Mouse (Mus musculus) brain, adult 2 months (tissue): ENCODE results near the gene Cdk5rap2.

Experiments
- DNase-seq: peaks from one replicate; pipeline ENCODE4 v3.0.0; 2011; ENCODE audit warnings: low read depth, low spot score

The Cdk5rap2 gene

DNA sequence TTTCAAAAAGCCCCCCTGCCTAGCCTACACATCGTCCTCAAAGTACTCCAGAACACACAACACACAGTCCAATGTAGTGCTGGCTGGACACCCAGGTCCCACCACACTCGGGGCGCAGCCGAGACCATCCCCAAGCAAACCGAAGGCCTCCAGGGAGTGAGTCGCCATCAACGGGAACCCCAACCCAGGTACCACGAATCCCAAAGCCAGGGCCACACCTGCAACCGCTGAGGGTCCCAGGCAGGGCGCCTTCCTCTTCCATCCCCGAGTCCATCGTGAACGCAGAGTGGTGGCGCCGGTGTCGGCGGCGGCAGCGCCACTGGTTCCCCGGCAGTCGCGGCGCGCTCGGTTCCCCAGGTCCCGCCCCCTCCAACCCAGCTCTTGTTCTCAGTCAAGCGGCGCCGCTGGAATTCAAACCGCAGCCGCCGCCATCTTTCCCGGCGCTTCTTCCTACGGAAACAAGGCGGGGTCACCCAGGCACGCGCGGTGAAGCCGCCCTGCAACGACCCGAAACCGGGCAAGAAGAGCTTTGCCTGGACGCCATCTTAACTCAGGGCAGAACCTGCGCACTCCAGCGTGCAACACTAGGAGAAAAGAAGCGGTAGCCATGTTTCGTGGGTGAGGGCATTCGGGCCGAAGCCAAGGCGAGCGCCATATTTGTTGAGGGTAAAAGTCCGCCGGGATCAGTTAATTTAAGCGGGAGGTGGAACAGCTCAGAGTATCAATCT, at the start of gene Cdk5rap2:
Gene Cdk5rap2, minus strand, starts transcription at position 450 of the 728 bp plus-strand sequence.
- DNase-seq: peak; percentile 99

DNA sequence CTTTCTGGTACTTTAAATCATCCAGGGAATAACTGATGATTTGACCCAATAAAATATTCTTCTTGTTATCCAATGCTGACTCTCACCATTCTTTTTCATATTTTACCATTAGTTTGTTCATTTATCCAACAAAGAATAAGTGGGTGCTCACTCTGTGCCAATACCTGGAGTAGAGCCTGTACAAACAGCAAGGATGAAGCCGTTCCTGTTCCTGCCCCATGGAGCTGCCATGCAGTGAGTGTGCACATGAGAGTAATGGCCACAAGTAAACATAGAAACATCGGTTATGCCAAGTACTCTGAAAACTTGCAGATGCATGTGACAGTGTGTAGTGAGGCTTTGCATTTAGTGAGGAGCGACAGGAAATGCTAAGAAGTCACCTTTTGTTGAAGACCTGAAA, 41.9 kb upstream of the Cdk5rap2 start:
- no peak for DNase-seq

DNA sequence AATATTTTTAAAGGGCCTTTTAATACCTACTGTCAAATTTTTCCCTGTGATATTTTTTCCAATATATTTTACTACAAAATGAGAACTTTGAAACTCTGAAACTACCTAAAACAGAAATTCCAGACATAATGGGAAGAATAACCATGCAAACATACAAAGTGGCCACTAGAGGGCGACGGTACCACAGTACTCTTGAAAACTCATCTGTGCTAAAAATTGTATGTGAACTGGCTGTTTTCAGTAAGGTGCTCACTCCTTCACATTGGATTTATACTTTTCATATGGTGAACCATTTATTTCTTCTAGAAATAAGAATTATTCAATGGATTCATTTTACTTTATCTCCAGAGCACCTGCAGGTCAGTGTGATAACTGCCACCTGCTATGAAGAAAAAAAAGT, 41.5 kb upstream of the Cdk5rap2 start:
- DNase-seq: peak; percentile 84

DNA sequence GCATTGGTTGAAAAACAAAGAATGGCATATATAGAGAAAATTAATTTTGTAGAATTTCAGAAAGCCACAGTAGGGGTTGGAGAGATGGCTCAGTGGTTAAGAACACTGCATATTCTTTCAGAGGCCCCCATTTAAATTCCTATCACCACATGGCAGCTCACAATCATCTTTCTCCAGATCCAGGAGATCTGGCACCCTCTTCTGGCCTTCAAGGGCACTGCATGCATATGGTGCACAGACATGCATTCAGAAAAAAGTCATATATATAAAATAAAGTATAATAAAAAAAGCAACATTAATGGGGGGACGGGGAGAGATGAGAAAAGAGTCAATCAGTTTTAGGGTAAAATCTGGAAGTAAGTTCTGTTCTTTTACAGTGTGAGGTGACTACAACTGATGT, 39.4 kb upstream of the Cdk5rap2 start:
- no peak for DNase-seq

DNA sequence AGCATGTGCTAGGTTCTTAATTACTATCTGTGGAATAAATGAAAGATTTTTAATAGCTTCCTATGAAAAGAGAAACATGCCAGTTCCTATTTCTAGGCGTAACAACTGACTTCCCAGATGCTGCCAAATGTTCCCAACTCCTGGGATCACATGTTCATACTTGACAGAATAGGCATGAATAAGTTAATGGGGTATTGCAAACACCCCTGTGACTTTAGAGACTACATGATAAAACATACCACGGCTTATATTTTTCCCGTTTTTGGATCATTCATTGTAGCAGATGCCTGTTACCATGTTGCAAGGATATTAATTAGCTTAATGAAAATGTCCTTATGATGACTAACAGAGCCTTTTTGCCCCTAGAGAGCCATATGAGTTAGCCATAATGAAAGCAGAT, 36.5 kb upstream of the Cdk5rap2 start:
- DNase-seq: no peak

DNA sequence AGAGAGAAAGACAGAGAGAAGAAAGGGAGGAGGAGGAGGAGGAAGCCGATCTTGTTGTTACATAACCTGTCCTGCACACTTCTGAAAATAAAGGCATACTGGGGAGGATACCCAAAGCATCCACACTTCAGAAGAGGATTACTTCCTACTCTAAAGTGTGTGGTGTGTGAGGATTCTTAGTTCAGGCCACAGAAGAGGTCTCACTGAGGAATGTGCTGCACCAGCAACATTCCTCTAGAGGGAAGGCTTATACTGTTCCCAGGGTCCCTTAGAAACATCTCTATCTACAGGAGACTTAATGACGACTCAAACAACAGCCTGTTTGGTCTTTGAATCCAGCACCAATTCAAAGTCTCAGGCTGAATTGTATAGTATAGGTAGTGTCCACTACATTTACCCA, 10.0 kb upstream of the Cdk5rap2 start:
- DNase-seq: no peak

DNA sequence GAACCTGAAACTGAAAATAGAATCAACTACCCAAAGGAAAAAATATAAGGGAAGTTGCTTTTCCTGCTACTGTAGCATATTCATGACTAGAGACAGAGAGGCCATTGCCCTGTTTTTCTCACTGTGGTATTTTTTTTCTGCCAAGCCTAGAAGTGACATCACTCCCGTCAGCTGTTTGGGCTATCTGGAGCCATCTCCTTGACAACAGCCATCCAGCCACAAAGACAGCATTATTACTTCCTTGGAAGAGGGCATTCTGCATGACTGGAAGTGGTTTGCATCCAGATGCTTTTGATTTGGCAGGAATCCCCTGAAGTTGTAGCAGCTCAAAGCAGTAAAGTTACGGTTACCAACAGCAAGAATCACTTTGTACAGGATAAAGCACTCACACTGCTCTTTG, 1.9 kb upstream of the Cdk5rap2 start:
- DNase-seq: peak; percentile 92

DNA sequence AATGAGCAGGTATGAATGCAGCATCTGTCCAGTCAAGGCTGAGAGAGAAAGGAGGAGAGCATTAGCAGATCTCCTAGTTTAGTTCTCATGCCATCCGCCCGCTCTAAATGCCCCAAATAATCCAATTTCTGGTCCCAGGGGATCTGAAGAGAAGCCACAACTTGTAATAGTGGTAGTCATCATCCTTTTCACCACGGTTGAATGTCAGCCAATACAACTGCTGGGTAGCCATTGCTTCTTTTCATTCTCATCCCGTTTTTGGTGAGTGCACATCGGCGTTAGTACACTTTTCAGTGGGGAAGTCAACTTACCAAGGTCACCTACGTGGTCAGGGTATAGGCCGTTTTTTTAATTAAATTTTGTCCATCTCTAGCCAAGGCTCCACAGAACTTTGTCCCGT, 787 bp downstream of the Cdk5rap2 start:
- no peak for DNase-seq

DNA sequence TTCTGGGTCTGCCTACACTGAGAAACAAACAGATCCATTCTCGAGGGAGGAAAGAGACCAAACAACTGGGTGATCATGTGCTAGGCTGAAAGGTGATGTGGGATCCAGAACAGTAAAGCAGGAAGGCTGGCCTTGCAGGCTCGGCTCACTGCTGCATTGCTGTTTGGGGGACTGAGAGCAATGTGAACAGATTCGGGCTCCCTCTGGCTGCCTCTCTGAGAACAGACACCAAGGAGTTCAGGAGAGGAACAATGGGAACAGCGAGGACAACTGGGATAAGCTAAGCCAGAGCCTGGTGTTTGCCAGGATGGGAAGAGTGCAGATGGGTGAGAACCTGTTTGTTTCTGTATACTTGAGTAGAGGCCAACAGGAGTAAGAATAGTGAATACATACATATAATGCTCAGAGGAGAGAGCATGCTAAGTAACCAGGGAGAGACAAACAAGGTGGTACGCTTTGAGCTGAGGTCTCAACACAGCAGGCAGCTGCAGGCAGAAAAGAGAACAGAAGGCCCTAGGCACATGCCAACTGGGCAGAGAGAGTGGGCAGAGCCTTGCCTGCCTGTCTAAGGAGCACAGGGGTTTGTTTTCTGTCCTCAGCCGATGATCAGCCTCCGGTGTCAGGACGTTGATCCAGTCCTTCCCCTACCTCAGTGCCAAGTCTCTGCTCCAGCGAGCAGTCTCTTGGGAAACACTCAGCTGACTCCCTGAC, 8.0 kb downstream of the Cdk5rap2 start:
- peak; percentile 96 for DNase-seq

DNA sequence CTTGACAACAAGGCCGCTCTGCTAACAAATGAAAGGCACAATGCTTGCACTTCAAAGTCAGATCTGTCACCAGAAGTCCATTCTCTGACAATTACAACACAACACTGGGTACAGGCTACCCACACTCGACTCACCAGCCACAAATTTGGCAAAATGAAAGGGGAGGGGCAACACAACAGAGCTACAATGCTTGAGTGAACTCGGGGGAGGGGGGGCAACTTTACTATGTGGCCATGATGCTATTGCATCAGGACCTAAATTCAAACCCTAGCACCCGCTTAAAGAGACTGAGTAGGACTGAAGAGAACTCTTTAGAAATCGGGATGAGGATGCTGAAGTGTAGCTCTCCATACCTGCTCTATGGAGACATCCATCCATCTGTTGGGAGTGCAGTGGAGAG, 10.8 kb downstream of the Cdk5rap2 start:
- no peak for DNase-seq

DNA sequence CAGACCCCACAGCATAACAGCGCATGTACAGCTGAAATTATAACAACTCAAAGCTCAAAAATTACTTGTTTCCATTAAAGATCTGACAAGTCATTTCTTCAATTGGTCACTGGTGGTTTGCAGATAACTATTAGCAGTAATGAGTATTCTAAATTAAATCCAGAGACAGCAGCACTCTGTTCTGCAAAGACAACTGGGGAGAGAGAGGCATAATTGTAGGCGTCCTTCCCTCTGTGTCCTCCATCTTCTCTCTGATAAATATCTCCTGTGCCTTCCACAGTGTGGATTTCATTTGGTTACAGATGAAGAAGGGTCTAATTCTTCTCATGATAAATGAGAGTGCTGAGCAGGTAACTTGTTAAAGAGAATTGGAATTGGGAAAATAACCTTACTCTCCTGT, 11.2 kb downstream of the Cdk5rap2 start:
- no peak for DNase-seq

DNA sequence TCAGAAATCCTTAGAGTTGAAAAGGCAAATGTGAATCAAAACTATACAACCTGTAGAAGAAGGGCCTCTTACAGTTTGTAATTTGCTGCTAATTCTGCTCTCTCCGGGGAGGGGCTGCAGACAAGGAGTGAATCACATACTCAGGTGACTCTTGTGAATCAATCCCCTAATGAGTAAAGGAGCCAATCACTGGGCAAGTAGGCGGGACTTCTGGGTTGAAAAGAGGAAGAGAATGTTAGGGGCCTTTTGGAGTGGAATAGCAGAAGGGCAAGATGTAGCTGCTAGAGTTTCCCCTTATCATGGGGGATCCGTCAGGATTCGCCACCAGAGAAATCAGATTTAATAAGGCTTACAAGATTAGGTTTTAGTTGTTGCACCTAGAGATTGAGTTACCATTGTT, 12.2 kb downstream of the Cdk5rap2 start:
- DNase-seq: no peak

DNA sequence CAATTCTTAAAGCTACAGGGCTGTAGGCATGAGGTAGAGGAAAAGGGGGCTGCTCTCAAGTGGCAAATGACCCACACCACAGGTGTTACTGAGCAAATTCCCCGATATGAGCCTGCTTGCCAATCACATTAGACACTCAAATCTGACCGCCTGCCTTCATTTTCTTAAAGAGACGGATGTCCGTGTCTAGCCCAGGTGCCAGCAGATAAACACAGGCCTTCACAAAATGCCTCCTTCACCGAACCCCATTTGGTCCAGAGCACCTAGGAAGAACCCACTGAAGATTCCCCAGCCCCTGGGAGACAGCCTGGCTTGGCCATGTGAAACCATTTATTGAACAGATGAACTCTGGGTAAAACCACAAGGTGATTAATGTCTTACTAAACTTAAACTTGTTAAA, 13.5 kb downstream of the Cdk5rap2 start:
- DNase-seq: no peak

DNA sequence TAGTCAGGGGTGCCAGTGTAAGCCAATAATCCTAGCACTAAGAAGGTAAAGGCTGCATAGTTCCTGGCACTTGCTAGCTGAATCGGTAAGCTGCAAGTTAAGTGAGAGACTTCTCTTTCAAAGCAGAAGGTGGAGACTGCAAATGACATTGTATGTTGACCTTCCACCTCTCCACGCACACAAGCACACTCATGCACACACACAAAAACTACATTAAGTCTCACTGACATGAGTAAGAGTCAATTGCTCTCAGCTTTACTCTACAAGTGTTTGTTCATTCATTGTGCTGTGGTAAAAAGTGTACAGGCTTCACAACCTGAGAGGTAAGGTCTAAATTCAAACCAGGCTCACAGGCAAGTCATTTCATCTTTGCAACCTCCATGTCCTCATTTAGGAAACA, 15.5 kb downstream of the Cdk5rap2 start:
- DNase-seq: no peak

DNA sequence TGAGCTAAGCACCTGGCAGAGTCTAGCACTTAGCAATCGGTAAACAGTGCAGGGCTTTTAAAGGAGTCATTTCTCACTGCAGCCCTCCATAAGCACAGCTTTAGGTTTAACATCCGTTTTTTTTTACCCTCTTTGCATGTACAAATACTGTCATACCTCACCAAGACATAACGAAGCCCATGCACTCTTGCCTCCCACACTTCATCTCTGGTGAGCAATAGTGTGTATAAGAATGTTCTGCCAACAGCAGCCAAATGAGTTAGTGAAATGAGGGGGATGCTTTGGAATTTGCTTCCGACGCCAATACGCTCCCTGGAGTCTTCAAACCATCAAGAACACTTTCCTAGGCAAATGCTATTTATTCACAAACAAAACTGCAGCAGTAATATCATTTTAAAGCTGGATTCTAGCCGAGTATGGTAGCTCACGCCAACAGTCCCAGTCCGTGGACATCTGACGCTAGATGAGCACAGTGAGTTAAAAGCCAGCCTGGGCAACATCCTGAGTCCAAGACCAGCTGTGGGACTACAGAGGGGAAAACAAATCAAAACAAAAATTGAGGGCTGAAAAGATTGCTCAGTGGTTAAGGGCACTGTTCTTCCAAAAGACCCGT, 18.4 kb downstream of the Cdk5rap2 start:
- peak; percentile 72 for DNase-seq

DNA sequence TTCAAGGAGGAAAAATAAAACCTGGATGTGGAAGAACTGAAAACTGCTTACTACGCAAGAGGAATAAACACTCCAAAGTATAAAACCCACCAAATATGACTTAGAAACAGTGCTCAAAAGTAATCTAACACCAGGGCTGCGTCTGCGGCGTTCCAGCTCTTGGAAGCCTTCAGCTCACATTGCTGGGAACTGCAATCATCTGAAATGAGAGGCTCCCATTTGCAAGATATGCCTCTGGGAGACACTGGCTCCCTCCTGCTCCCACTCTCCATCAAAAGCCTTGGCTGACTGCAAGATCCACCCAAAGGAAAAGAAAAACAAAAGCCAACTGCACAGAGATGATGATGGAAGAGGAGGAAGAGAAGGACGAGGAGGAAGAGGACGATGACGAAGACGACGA, 19.2 kb downstream of the Cdk5rap2 start:
- peak; percentile 31 for DNase-seq

DNA sequence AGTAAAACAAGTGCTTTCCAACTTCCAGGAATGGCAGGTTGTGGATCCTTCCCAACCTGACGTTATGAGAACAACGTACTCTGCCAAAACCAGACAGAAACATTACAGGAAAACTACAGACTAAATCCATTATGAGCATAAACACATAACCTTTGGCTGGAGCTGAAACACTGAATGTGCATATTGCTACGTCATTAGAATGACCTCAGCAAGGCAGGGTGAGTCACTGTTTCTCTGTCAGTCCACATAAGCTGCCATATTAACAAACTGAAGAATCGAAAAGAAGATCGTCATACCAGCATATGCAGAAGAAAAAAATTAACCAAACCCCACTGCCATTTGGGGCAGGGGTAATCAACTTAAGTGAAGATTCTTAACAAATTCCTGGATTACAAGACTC, 24.0 kb downstream of the Cdk5rap2 start:
- DNase-seq: no peak

DNA sequence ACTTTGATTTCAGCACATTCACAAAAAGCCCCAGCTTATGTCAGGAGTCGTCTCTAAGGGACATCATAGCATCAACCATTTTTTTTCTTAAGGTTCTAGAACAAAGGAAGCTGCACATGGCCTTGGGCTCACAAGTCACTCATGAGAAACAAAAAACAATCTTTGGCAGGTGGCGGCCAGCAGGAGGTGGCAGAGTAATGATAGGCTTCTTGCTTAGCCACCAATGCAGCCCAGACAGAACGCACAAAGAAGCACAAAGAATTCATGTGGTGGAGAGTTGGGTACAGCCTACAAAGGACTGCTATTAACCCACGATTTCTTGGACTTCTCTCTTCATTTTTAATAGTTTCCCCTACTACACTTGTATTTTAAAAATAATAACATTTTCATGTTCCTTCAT, 32.9 kb downstream of the Cdk5rap2 start:
- DNase-seq: peak; percentile 58

DNA sequence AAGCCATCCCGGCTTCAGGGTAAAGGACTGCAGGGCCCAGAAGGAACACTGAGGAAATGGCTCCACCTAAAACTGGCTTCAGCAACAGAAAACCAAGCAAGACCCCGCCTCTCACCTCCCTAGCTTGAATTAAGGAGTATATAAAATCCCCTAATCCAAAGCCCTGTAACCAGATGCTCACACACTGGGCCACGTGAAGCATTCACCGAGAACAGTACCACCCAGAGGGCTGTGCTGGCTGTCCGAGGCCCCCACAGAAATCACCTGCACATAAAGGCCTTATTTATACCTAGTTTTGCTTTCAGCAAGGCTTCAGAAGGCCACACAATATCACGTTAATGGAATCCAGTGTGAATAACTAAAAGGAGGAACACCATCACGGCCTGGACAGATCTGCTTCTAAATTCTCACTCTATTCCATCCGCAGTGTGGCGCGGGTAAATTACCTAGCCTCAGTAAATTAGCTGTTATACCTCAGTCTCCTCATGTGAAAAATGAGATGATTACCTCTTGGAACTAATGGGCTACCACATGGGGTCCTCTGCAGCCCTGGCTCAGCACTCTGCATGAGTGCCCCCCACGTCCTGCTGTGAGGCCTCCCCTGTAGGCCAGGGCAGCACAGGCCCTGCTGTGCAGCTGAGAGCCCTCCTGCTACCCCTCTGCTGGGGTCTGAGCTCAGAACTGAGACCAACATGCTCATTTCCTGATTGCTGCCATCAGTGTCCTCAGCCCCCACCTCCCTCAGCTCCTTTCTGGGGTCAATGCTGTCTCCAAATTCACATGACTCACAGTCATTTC, 45.0 kb downstream of the Cdk5rap2 start:
- no peak for DNase-seq

DNA sequence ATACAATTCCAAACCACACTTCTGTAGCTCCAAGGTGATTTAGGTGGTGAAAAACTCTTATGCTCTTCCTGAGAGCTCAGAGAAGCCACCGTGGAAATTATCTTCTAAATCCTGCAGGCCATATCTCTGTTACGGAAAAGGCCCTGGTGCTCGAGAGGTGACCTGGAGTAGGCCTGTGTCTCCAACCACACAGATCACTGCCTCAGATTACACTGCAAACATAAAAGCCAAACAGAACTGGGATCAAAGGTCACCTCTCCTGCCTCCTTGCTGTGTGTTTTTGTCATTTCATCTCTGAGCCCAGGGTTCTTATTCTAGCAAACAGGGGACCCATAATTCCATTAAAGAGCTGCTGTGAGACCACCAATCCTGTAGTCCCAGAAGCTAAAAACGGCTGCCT, 48.9 kb downstream of the Cdk5rap2 start:
- no peak for DNase-seq

DNA sequence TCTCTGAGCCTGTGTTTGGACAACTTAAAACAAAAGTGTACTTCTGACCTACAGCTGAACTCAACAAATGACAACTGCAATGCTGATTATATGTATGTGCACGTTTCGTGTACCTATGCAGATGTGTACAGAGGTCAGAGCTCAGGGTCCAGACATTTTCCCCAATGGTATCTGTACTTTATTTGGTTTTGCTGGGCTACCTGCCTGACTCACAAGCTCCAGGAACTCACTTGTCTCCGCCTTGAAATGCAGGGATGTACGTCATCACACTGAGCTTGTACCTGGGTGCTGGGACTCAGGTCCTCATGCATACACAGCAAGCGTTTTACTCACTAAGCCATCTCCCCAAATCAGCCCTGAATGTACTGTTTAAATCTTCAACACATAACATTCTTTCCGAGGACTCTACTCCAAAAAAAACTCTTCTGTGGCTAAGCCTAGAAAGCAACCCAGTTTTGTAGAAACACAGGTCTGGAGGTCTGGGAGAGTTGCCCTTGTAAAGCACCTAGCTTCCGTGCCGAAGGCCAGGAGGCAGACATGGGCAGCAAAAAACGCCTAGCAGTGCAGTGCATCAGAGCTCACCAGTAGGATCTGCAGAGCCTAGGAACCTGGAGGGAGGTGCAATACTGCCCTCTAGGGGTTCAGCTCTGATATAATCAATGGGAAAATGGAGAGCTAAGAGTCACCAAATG, 54.4 kb downstream of the Cdk5rap2 start:
- DNase-seq: peak; percentile 94

DNA sequence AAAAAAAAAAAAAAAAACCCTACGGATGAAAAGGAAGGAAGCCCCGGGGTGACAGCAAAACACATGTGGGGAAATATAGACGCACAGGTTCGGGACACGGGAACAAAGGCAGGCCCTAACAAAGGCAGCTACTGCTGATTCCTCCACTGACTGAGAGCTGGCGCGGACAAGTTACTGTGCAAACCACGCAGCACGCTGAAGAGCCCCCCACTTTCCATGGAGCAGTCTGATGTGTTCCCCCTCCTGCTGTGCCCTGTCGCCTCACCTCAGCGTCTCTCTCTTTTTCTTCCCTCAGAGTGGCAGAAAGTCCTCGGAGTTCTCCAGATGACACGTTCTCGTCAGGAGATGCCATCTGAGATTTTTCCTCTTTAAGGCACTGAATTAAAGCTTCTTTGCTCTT, 55.8 kb downstream of the Cdk5rap2 start:
- peak; percentile 28 for DNase-seq
